Mouse (Mus musculus): Measurements from ENCODE around the gene Aida.

GRCm38 (mm10) chr1:183267666-183268065 is 28.7 kb upstream of the Aida start:
- no peak for TF ChIP-seq CTCF (IDR thresholded peaks at IDR 0.05; ENCODE audit: low read depth)
- no peak for TF ChIP-seq EP300 (IDR thresholded peaks at IDR 0.05; ENCODE audit: low read depth)

All from liver, embryonic 14.5 days (tissue).